ENCODE assay signal across 11 mouse cellular contexts in genomic region chr13:43229767-43230166, GRCm38 (mm10). TPM values are rescaled to one million over a fixed set of nuclear protein-coding genes. Genes with fewer than 3 reads are reported as not detected.
DNase-seq lines count a peak whose midpoint lies in the region; ATAC-seq and TF ChIP-seq lines count a peak whose summit lies in the region.
"Had no signal": no experiment of that assay in that cellular context is flagged by ENCODE, and none has a peak within 500 bp of the region (broad histone marks: within the 10 kb centered on the region; RNA-seq: fewer than 3 reads in every experiment).

No protein-coding gene starts in this region.

- peak overlapping the region; percentile 89 for H3K27ac ChIP-seq in heart, embryonic 15.5 days
- H3K27ac ChIP-seq in stomach, embryonic 15.5 days: no peak overlapping the region
- no peak overlapping the region for H3K27ac ChIP-seq in stomach, postnatal 0 days (replicated peaks)
- H3K27ac ChIP-seq in limb, embryonic 14.5 days (replicated peaks; ENCODE audit: low read depth, low read length): 0 out of 2 replicates have a peak overlapping the region, but pooled peaks have one; percentile 0
- peak overlapping the region; percentile 93 for H3K27ac ChIP-seq in olfactory bulb, adult 2 months (ENCODE audit: insufficient read depth, low read depth, low read length)

- no peak for TF ChIP-seq CTCF in stomach, postnatal 0 days (IDR thresholded peaks at IDR 0.05; ENCODE audit: low read depth)
- TF ChIP-seq CTCF in olfactory bulb, adult 2 months (IDR thresholded peaks at IDR 0.05; ENCODE audit: insufficient read depth, low read depth, low read length): no peak

- H3K9me3 ChIP-seq in heart, embryonic 15.5 days (replicated peaks): no peaks in the 10 kb centered on the region
- H3K9me3 ChIP-seq in stomach, embryonic 15.5 days: no peaks in the 10 kb centered on the region
- H3K9me3 ChIP-seq in stomach, postnatal 0 days (ENCODE audit: control insufficient read depth, low read length): no peaks in the 10 kb centered on the region
- H3K9me3 ChIP-seq in limb, embryonic 14.5 days (ENCODE audit: control insufficient read depth, low read length): no peaks in the 10 kb centered on the region

- H3K4me1 ChIP-seq in heart, embryonic 15.5 days (replicated peaks): peaks cover 80% of the 10 kb centered on the region
- peaks cover 12% of the 10 kb centered on the region; the same call in 1 of the 2 replicates for H3K4me1 ChIP-seq in stomach, embryonic 15.5 days
- H3K4me1 ChIP-seq in stomach, postnatal 0 days (replicated peaks; ENCODE audit: control insufficient read depth, insufficient read depth): peaks cover 7% of the 10 kb centered on the region; the same call in 1 of the 2 replicates
- peaks cover 40% of the 10 kb centered on the region for H3K4me1 ChIP-seq in limb, embryonic 14.5 days (ENCODE audit: control insufficient read depth, insufficient read depth, low read length)
- peaks cover 27% of the 10 kb centered on the region for H3K4me1 ChIP-seq in olfactory bulb, adult 2 months (ENCODE audit: control insufficient read depth, insufficient read depth, low read length)

- no peak overlapping the region for H3K4me3 ChIP-seq in heart, embryonic 15.5 days
- no peak overlapping the region for H3K4me3 ChIP-seq in stomach, embryonic 15.5 days (replicated peaks)
- no peak overlapping the region for H3K4me3 ChIP-seq in stomach, postnatal 0 days (ENCODE audit: low read depth, low read length)
- no peak overlapping the region for H3K4me3 ChIP-seq in limb, embryonic 14.5 days (replicated peaks; ENCODE audit: low read length)
- H3K4me3 ChIP-seq in olfactory bulb, adult 2 months (ENCODE audit: insufficient read depth, low read depth, low read length): no peak overlapping the region
- H3K4me3 ChIP-seq: erythroblast, embryonic 14.5 days had no signal

- H3K27me3 ChIP-seq in heart, embryonic 15.5 days: no peaks in the 10 kb centered on the region
- no peaks in the 10 kb centered on the region for H3K27me3 ChIP-seq in stomach, embryonic 15.5 days (replicated peaks)
- no peaks in the 10 kb centered on the region for H3K27me3 ChIP-seq in stomach, postnatal 0 days (ENCODE audit: control insufficient read depth, insufficient read depth, low read length)
- no peaks in the 10 kb centered on the region for H3K27me3 ChIP-seq in limb, embryonic 14.5 days (ENCODE audit: control insufficient read depth, insufficient read depth, low read length)

- WGBS in heart, embryonic 15.5 days: 40% methylated on average over 3 of the region's 3 CpGs
- 80% methylated on average over 3 of the region's 3 CpGs for WGBS in stomach, embryonic 15.5 days
- 89% methylated on average over 3 of the region's 3 CpGs for WGBS in stomach, postnatal 0 days
- 75% methylated on average over 3 of the region's 3 CpGs for WGBS in limb, embryonic 14.5 days
- WGBS in olfactory bulb, adult 2 months: 66% methylated on average over 3 of the region's 3 CpGs

- H3K9ac ChIP-seq in heart, embryonic 15.5 days: no peak overlapping the region
- H3K9ac ChIP-seq in stomach, embryonic 15.5 days: no peak overlapping the region
- no peak overlapping the region for H3K9ac ChIP-seq in stomach, postnatal 0 days (ENCODE audit: low read length)
- no peak overlapping the region for H3K9ac ChIP-seq in limb, embryonic 14.5 days (ENCODE audit: low read depth, low read length, severe bottlenecking)

- TF ChIP-seq EP300 in stomach, postnatal 0 days (optimal IDR thresholded peaks at IDR 0.05): no peak

- no peak for DNase-seq in heart, postnatal 4 days
- DNase-seq in stomach, postnatal 0 days (ENCODE audit: low spot score): no peak
- DNase-seq in limb, embryonic 14.5 days (ENCODE audit: low spot score): no peak
- no peak for DNase-seq in right cerebral cortex, postnatal 10 days (ENCODE audit: low spot score in 2 of 2)
- no peak for DNase-seq in frontal cortex, adult 2 months (ENCODE audit: extremely low spot score in 1 of 2, low spot score in 1 of 2)
- DNase-seq: adrenal gland, adult 2 months; cerebellum, adult 11-12 months had no signal

- TF ChIP-seq POLR2A in limb, embryonic 14.5 days (IDR thresholded peaks at IDR 0.05; ENCODE audit: borderline replicate concordance, extremely low read depth, insufficient read depth, insufficient read length): no peak
- TF ChIP-seq POLR2A in olfactory bulb, adult 2 months (IDR thresholded peaks at IDR 0.05; ENCODE audit: insufficient read depth, low read depth, low read length): no peak

- no peak overlapping the region for H3K4me2 ChIP-seq in heart, embryonic 15.5 days
- no peak overlapping the region for H3K4me2 ChIP-seq in stomach, embryonic 15.5 days
- H3K4me2 ChIP-seq in stomach, postnatal 0 days (replicated peaks; ENCODE audit: low read depth): no peak overlapping the region
- no peak overlapping the region for H3K4me2 ChIP-seq in limb, embryonic 14.5 days (replicated peaks; ENCODE audit: low read depth, low read length, severe bottlenecking)

- ATAC-seq in heart, embryonic 15.5 days (replicated peaks; ENCODE audit: insufficient number of reproducible peaks, insufficient read depth, low FRiP score, low read depth): 0 out of 2 replicates have a peak, but pooled peaks have one; percentile 29
- ATAC-seq in stomach, embryonic 15.5 days (ENCODE audit: insufficient read depth, low FRiP score, low read depth): peak; percentile 81; the same call in 1 of the 2 replicates
- no peak for ATAC-seq in stomach, postnatal 0 days (ENCODE audit: low FRiP score, low TSS enrichment)
- ATAC-seq in limb, embryonic 14.5 days (ENCODE audit: low FRiP score, low read depth): no peak

- H3K36me3 ChIP-seq in heart, embryonic 15.5 days: no peaks in the 10 kb centered on the region
- H3K36me3 ChIP-seq in stomach, embryonic 15.5 days: no peaks in the 10 kb centered on the region
- no peaks in the 10 kb centered on the region for H3K36me3 ChIP-seq in stomach, postnatal 0 days (ENCODE audit: control insufficient read depth, insufficient read depth, low read length)
- no peaks in the 10 kb centered on the region for H3K36me3 ChIP-seq in limb, embryonic 14.5 days (ENCODE audit: control insufficient read depth, insufficient read depth, low read length)

RNA-seq across cellular contexts. Expression of gene Tbc1d7, which starts 58.5 kb away (rescaled TPM):
- 50.1 and 54.5 TPM in 2 replicates for polyA plus RNA-seq in heart, embryonic 15.5 days (2015; fragmentation: Nextera tagmentation; extraction: Ambion mirVana)
- 10 to 100 TPM; 40.3 to 45.0 TPM for total RNA-seq in heart, postnatal 4 days (2021)
- polyA plus RNA-seq in stomach, embryonic 15.5 days (2015; fragmentation: Nextera tagmentation; extraction: Ambion mirVana): 34.6 and 35.9 TPM in 2 replicates
- 30.9 and 31.3 TPM in 2 replicates for polyA plus RNA-seq in stomach, postnatal 0 days (2015; fragmentation: Nextera tagmentation; extraction: Ambion mirVana)
- polyA plus RNA-seq in limb, embryonic 14.5 days (2012; rRNA removed): 28.6 and 31.6 TPM in 2 replicates
- 52.4 and 57.0 TPM in 2 replicates for polyA plus RNA-seq in limb, embryonic 14.5 days (2014; fragmentation: Nextera tagmentation; extraction: Ambion mirVana)
- not detected in 2 replicates for polyA plus RNA-seq in olfactory bulb, adult 2 months (2012; ENCODE audit: insufficient read depth, insufficient read length, low replicate concordance, missing spikeins)
- 31.6 and 35.8 TPM in 2 replicates for polyA plus RNA-seq in frontal cortex, adult 2 months (2012; rRNA removed)

Comparison
In these comparisons a context has a peak if more than half of its experiments do, and no peak if none do; other contexts are left out.
1. ATAC-seq: peak in heart, embryonic 15.5 days (single experiment) and stomach, embryonic 15.5 days (single experiment); none in stomach, postnatal 0 days (single experiment) and limb, embryonic 14.5 days (single experiment).
2. H3K27ac ChIP-seq: peak in heart, embryonic 15.5 days (single experiment), limb, embryonic 14.5 days (single experiment) and olfactory bulb, adult 2 months (single experiment); none in stomach, embryonic 15.5 days (single experiment) and stomach, postnatal 0 days (single experiment).
3. RNA of gene Tbc1d7, which starts 58.5 kb away (polyA plus RNA-seq): 28.6 to 57.0 TPM in limb, embryonic 14.5 days, 50.1 to 54.5 TPM in heart, embryonic 15.5 days, 31.6 to 35.8 TPM in frontal cortex, adult 2 months, 34.6 to 35.9 TPM in stomach, embryonic 15.5 days and 30.9 to 31.3 TPM in stomach, postnatal 0 days; not detected in olfactory bulb, adult 2 months; every median in the first group is over 10 times any median in the second.